Mouse (Mus musculus) 3134 (cell line): ENCODE data around the gene Jun.

ENCODE experiments used
- DNase-seq: peaks from one replicate; pipeline ENCODE4 v3.0.0-alpha.2; 2011; ENCODE audit warnings: low spot score; ENCODE audit not compliant: insufficient read length; ENCODE audit errors: extremely low read depth

Gene Jun

DNA sequence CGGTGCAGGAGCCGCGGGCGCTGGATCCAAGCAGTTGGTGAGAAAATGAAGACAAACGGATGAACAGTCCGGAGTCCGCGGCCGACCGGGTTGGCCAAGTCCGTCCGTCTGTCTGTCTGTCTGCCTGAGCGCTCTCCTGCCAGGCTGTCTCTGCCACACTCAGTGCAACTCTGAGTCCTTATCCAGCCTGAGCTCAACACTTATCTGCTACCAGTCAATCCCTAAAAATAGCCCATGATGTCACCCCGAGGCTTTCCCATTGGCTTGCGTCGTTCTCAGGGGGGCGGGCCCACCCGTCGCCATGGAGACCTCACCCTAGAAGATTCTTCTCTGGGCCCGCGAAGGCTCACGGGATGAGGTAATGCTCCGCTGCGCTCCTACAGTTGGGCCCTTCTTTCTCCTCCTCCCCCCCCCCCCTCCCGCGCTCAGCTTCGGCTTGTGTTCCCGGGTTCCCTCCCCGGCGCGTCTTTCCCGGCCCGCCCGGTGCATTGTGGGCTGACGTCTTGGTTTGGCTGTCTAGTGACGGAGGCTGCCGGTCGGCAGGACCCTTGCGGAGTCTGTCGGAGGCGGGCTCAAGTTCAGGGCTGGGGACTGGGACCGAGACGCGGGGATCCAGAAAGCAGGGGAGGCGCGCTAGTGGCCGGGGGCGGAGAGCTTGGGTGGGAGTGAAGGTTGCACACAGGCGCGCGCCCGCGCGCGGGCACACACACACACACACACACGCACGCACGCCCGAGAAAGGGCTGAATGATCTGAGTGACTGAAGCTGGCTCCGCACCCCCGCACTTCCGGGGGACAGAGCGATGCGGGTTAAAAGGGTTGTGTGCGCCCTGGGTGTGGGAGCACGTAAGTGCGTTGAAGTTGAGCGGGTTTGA is at the start of gene Jun:
Jun (minus strand) TSS at position 198 of the 875 bp plus-strand sequence.
- peak; percentile 100 for DNase-seq

DNA sequence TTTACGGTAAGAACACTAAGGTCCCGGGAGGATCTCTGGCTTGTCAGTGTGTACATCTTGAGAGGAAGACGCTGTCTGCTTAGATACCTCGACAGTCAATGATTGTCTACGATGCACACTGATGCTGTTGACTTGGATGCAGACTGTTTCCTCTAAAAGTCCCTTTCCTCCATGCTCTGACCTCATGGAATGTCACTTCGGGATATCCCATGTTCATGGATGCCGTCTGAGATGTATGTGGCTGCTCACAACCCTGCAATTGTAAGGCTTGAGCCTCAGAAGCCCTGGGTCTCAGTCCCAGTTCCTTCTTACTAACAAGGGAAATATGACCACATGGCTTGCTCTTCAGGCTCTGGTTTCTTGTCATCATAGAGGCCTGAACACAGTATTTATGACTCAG is 49.7 kb upstream of the Jun start:
- no peak for DNase-seq

DNA sequence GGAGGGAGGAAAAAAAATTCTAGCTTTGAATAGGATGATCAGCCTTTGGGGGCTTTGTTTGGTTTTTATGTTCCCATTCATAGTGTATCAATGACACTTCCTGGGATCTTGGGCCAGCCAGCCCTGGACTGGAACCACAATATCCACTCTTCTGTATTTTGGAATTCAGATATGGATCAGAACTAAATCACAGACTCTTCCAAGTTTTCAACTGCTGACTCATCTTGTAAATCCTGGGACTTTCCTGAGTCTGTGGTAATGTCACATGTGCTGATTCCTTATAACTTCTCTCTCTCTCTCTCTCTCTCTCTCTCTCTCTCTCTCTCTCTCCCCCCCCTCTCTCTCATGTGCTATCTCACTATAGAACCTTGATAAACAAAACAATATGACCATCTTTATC is 48.7 kb upstream of the Jun start:
- DNase-seq: peak; percentile 65

DNA sequence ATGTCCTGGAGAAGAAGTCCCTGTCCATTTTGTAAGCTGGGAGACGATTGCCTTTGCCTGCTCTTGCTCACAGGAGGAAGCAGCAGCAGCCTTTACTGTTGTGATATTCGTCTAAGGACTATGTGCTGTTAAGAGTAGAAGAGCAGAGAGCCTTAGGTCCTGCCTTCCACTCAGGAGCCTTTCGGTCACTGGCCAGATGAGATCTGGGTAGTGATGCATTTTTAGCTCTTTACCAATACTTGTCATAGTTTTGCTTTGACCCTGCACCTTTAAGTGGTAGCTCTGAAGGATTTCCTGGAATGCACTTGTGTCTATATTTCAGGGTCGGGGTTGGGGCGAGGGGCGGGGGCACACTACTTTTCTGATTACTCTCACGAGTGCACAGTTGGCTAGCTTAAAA is 47.4 kb upstream of the Jun start:
- no peak for DNase-seq

DNA sequence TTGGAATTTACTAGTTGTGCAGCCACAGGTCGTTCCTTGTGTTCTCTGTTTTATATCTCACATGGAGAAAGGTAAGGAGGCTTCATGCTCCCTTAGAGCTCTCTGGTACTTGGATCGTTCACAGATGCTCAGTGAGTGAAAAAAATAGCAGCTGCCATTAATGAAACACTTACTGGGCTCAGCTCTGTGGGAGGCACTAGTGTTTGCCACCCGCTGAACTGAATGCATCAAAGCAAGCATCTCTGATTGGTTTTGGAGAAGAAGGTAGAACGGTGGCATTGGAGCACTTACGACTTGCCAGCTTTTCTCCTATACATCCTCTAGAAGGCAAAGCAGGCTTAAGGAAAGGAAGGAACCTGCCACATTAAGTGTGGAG is 46.7 kb upstream of the Jun start:
- DNase-seq: no peak

GRCm38 (mm10) chr4:95097942-95098721 is 46.1 kb upstream of the Jun start:
- peak; percentile 78 for DNase-seq

DNA sequence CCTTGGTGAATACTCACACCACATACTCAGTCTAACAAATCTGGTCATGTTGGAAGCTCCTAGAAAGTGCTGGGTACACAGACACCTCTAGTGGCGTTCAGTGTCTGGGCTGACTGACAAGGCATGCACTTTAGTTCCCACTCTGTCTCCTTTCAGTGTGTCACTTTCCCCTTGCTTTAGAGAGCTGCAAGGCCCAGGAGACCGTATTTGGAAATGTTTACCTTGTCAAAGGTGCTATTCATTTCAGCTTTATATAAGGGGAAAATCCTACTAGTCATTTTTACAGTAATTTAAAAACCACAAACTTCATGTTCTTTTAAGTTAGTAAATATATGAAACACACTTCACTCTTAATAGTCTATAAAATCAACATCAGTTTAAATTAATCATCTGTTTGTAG is 44.7 kb upstream of the Jun start:
- DNase-seq: no peak

- DNase-seq: no peak
Observed at GRCm38 (mm10) chr4:95095911-95096310, 43.9 kb upstream of the Jun start.

DNA sequence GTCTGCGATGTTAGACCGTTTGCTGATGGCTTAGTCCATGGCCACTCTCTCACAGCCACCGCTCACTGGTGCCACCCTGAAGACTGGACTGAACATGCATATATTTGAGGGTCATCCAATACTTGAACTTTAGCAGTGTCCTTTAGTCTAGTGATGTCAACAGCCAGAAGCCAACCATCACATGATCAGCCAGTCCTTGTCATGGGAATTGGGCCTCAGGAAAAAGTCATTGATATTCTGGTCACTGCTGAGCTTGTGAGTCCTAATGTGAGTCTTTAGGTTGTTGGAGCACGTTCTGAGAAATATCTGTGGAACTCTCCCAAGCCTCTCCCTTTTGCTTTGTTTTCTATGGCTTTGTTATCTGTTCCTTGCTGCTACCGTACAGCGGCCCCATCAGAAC is 43.3 kb upstream of the Jun start:
- DNase-seq: no peak

DNA sequence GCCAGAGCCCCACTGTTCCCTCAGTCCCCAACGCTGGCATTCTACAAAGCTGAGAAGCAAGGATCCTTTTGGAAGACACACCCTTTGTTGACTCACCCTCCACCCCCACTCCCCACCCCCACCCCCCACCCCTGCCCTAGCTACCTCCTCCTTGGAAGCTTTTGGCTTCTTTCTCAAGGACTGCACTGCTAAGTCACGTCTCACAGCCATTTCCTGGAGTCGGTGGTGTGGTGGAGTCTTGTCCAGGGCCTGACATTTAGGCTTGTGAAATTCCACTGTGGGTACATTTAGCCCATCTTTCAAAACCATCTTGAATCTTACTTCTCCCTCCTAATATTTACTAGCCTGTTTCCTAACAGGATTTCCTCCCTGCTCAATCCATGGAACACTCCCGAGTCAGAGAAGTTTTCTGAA is 42.7 kb upstream of the Jun start:
- peak; percentile 29 for DNase-seq

- no peak for DNase-seq
Observed at GRCm38 (mm10) chr4:95093615-95094014, 41.6 kb upstream of the Jun start.

DNA sequence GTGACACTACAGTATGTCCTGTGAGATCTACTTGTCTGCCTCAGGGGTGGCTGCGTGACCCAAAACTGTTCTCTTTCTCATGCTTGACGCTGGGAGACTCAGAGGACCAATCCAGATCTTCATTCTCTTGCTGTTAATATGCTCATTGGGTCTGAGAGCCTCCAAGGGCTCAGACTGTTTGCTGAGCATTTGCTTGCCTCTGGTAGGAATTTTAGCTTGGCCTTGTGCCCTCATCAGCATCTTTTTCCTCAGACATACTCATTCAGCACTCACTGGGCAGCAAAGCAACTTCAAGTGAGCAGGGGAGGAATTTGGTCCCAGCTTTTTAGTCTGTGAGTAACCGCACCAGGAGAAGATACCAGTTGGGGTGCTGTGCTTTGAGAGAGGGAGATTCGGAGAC is 40.5 kb upstream of the Jun start:
- DNase-seq: no peak

- no peak for DNase-seq
Observed at GRCm38 (mm10) chr4:95091536-95091935, 39.5 kb upstream of the Jun start.

GRCm38 (mm10) chr4:95089968-95090367 is 37.9 kb upstream of the Jun start:
- no peak for DNase-seq

- DNase-seq: no peak
Observed at GRCm38 (mm10) chr4:95089053-95089452, 37.0 kb upstream of the Jun start.

- peak; percentile 73 for DNase-seq
Observed at GRCm38 (mm10) chr4:95083957-95084356, 31.9 kb upstream of the Jun start.

DNA sequence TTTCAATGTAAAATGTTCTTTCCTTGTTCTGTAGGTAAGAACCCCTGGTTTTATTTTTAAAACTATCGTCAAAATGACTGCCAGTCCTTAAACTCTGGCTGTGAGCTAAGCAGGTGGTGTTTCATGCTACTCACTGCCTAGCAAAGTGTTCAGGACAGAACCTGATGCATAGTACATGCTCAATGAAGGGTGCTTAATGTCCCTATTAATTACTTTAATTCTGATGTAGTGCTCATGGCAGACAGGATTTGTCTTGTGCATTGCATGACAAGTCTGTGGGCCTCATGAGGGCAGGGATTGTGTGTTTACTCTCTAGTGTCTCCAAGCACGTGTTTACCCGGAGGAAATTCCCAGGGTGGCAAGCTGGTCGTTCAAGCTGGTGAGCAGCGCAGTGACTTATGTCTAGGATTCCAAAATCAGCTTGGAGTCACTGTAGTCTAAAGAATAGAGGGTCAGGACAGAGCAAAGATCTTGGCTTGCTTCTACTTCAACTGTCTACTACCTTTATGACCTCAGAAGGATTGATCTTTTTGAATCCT is 31.2 kb upstream of the Jun start:
- DNase-seq: no peak

DNA sequence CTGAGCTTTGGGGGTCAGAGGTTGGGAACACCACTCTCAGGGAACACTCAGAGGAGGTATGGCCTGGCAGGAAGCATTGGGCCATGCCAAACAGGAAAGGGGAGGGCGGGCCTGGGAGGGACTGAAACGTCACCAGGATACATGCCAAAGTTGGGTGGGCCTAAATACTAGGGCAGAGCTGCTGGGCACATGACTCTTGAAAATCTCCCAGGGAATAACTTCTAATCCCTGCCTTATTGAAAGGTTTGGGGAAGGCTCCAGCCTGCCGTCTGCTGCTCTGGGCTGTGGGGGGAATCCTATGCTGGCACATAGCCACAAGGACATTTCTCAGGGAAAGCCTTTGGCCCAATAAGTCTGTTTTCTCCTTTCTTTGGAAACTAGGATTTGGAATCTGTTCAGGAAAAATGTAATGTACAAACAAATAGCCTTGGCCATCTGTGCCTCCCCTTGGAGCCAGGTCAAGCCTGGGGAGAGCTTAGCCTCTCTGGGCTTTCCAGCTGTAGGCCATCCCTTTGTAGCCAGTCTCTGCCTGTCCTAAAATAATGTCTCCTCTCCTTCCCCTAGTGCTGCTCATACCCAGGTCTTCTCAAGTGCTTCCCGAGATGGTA is 30.6 kb upstream of the Jun start:
- DNase-seq: peak; percentile 82

DNA sequence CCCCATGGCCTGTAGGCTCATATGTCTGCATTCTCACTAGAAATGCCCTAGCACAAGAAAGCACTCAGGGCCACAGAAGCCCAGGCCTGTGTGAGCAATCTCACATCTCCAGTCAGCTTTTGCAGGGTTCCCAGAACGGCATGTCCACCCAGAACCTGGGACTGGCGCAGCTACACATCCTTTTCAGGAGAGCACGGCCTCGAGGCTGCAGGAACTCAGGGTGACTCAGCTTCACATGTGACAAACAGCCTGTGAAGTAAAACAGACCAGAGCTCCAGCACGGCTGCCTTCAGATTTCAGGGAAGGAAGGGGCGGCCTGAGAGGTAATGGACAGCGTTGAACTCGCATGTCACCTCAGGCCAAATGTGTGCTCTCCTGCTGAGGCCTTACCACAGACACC is 29.6 kb upstream of the Jun start:
- DNase-seq: peak; percentile 56

DNA sequence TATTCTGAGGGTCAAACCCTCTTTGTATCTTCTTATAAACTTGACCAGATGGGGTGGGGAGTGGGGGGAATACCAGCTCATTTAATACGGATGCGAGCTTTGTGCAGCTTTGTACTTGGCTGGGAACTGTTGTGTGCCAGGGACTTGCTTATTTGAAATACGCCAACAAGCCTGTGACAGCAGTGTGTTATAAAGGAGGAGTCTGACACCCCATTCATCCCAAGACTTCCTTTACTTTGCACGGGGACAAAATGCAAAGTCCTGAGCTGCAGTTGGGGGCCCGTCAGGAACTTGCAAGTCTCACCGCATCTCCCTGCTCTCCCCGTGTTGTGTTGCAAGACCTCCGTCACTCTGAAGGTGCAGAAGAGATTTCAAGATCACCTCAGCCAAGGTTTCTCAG is 26.6 kb upstream of the Jun start:
- no peak for DNase-seq

DNA sequence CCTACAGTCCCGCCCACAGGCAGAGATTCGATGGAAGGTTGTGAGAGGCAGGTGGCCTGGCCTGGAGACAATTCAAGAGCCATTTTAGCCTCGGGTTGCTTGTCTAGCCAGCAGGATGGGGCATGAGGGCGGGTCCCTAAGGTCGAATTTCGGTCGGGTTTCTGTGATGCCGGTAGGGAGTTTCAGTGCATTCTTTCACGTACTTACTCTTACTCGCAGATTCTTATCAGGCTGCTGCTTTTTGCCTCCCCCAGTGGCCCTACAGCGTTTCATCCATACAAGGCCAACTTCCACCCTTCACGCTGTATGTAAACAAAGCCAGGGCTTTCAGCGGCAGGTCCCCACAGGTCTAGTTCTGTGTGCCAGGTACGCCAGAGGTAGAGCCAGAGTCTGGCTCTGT is 24.3 kb upstream of the Jun start:
- DNase-seq: no peak
